Mouse (Mus musculus) gastrocnemius, postnatal 36 days (tissue): ENCODE measurements around the gene Hpd. TPM values are rescaled to one million over a fixed set of nuclear protein-coding genes. Genes with fewer than 3 reads are reported as not detected.
"Not testable (repeated sequence)": the region's sequence is repeated elsewhere in the genome, so short reads cannot be mapped to it uniquely, and the experiment has no call there.

Experiments
- DNase-seq, 2 experiments: peaks; one replicate each; pipeline ENCODE4 v3.0.0; 2022
- intact Hi-C: fragments of 180-260 bp; cut with DNase I; formaldehyde crosslinking; loops from one replicate; pipeline ENCODE4 v1.15.1; 2025
- long read RNA-seq, 2 experiments: library from polyadenylated mRNA; stranded (forward); transcript quantifications; one replicate each; pipeline ENCODE4 v2.0.0; 2021
- total RNA-seq, 2 experiments: library from RNA; stranded (reverse); gene quantifications; 2 replicates each; pipeline ENCODE4 v1.2.3; 2021

Gene Hpd
- under 1 TPM in 1 of 2 experiments, not detected in 1; 0.79 TPM for total RNA-seq
- long read RNA-seq, experiment 1 = 0 reads
- long read RNA-seq, experiment 2 = 0 reads

- intact Hi-C loops = no loop called here
Observed at GRCm38 (mm10) chr5:123182651-123183050, at the start of gene Hpd. TSS of gene Hpd (minus strand) at chr5:123182727.

DNA sequence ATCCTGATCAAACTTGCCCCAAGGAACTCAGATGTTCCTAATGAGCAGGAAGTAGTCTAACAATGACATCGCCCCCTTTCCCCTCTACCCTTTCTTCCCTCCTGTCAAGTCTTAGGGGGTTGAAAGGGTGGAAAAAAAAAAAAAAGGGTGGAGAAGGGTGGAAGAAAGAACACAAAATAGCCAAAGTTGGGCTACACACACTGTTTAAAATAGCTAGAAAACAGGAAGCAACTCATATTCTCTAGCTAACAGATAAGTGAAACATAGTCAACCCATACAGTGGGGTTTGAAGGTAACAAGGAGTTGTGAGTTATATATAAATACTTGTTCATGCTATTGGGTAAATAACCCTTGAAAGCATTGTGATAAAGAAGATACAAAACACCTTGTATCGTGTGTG is 49.7 kb upstream of the Hpd start:
- intact Hi-C loops = no loop called here
- DNase-seq = no peak

More at GRCm38 (mm10) chr5:123182651-123183050, at the start of gene Hpd:
- DNase-seq = no peak

- intact Hi-C loops = no loop called here
- DNase-seq = no peak
Observed at GRCm38 (mm10) chr5:123229296-123229695, 46.8 kb upstream of the Hpd start.

DNA sequence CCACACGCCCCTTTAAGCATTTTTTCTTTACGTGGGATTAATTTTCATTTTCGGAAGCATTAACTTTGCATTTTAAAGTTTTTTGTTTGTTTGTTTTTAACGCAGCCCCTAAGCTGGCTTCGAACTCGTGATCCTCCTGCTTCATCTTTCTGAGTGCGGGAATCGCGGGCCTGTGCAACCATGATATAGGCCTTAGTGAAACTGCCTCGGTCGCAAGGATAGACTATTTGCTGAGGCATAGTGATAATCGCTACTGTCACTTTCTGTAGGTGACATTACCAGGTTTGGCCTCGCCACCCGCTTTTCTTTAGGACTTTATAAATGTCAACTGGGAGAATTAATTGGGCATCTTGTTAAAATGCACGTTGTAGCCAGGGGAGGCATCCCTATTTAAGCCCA is 46.0 kb upstream of the Hpd start:
- intact Hi-C loops = no loop called here
- no peak for DNase-seq

- intact Hi-C loops = no loop called here
- DNase-seq = peak; percentile 93 to 94
Observed at GRCm38 (mm10) chr5:123227762-123228523, 45.4 kb upstream of the Hpd start.

GRCm38 (mm10) chr5:123226851-123227250 is 44.3 kb upstream of the Hpd start:
- no peak for DNase-seq
- intact Hi-C loops = no loop called here

DNA sequence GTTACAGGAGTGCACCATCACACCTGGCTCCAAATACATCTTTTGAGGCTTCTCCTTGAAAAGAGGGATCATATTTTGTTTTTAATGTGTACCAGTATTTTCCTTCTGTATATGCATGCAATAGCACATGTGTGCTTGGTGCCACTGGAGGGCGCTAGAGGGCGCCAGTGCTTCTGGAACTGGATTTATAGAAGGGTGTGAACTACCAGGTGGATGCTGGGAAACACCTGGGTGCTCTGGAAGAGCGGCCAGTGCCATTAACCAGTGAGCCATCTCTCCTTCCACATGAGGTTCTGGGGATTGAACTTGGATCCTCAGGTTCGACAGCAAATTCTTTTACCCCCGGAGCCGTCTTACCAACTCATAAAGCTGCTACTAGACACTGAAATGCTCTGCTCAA is 41.3 kb upstream of the Hpd start:
- DNase-seq, intact Hi-C loops: not testable (repeated sequence)

DNA sequence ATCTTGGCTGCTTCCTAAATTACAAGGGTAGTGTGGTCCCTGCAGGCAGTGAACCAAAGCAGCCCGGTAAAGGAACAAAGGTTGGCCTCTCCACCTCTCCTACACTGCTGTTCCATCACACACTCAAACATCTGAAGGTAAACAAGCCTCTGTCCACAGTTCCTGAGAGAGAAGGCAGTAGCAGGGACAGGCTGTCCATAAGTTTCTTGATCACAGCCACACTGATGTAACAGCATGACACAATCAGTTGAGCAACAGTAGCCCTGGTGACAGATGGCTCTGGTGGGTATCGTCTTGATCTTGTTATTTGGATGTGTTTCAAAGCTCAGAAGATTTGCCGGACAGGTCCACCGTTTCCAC is 40.5 kb upstream of the Hpd start:
- intact Hi-C loops = no loop called here
- DNase-seq = no peak

GRCm38 (mm10) chr5:123222346-123223050 is 40.0 kb upstream of the Hpd start:
- DNase-seq, intact Hi-C loops: not testable (repeated sequence)

GRCm38 (mm10) chr5:123203591-123203990 is 21.1 kb upstream of the Hpd start:
- DNase-seq, intact Hi-C loops: not testable (repeated sequence)

- DNase-seq, intact Hi-C loops: not testable (repeated sequence)
Observed at GRCm38 (mm10) chr5:123202771-123203170, 20.2 kb upstream of the Hpd start.

- no peak for DNase-seq
- intact Hi-C loops = no loop called here
Observed at GRCm38 (mm10) chr5:123201987-123202386, 19.5 kb upstream of the Hpd start.

- intact Hi-C loops = no loop called here
- no peak for DNase-seq
Observed at GRCm38 (mm10) chr5:123201523-123201892, 19.0 kb upstream of the Hpd start.

GRCm38 (mm10) chr5:123200816-123201522 is 18.4 kb upstream of the Hpd start:
- DNase-seq, intact Hi-C loops: not testable (repeated sequence)

- intact Hi-C loops = no loop called here
- DNase-seq = no peak
Observed at GRCm38 (mm10) chr5:123198523-123198922, 16.0 kb upstream of the Hpd start.

- no peak for DNase-seq
Observed at GRCm38 (mm10) chr5:123196746-123197145, 14.2 kb upstream of the Hpd start.

GRCm38 (mm10) chr5:123195500-123196000 is 13.0 kb upstream of the Hpd start:
- no peak for DNase-seq
- intact Hi-C loops = no loop called here

More at GRCm38 (mm10) chr5:123196746-123197145, 14.2 kb upstream of the Hpd start:
- intact Hi-C loops = no loop called here

- no peak for DNase-seq
- intact Hi-C loops = no loop called here
Observed at GRCm38 (mm10) chr5:123194856-123195255, 12.3 kb upstream of the Hpd start.

- intact Hi-C loops = no loop called here
- no peak for DNase-seq
Observed at GRCm38 (mm10) chr5:123193436-123193835, 10.9 kb upstream of the Hpd start.

DNA sequence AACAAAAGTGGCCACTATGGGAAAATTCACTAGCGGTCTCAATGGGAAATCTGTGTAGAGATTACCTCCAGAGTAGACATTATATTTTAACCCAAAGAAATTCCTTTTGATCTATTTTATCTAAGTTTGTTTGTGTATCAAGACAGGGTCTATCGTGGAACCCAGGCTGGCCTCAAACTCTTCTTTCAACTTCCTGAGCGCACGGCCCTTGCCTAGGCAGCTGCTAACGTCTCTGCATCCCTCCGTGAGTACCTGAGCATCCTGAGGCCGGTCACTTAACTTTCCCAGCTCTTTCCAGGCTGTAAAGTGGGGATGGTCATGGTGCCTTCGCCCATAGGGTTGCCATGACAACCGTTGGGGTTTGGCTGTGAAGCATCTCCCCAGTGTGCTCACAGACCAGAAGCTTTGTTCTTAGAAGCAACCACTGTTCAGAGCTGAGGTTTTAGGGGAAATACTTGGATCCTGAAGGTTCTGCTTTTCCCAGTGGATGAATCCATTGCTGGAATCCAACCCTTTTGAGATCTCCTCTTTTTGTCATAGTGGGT is 10.2 kb upstream of the Hpd start:
- intact Hi-C loops = no loop called here
- no peak for DNase-seq

- intact Hi-C loops = no loop called here
- DNase-seq = no peak
Observed at GRCm38 (mm10) chr5:123191427-123191826, 8.9 kb upstream of the Hpd start.
